Mouse (Mus musculus) embryo, embryonic 11 days (tissue): ENCODE data around the gene Ulk3.

Experiments used
- DNase-seq: peaks from one replicate; pipeline ENCODE4 v3.0.0-alpha.2; 2015

Ulk3 gene

GRCm38 (mm10) chr9:57589224-57590126, at the start of gene Ulk3:
Gene Ulk3 (plus strand): TSS chr9:57589452.
- peak; percentile 86 for DNase-seq

GRCm38 (mm10) chr9:57539550-57539949, 49.7 kb upstream of the Ulk3 start:
- no peak for DNase-seq

- peak; percentile 72 for DNase-seq
These were observed 47.9 kb upstream of the Ulk3 start for GRCm38 (mm10) chr9:57541312-57541711.

- DNase-seq = no peak
These were observed 45.3 kb upstream of the Ulk3 start for GRCm38 (mm10) chr9:57543951-57544350.

GRCm38 (mm10) chr9:57547287-57547686, 42.0 kb upstream of the Ulk3 start:
- DNase-seq = no peak

- no peak for DNase-seq
These were observed 41.4 kb upstream of the Ulk3 start for GRCm38 (mm10) chr9:57547869-57548268.

- no peak for DNase-seq
These were observed 40.1 kb upstream of the Ulk3 start for GRCm38 (mm10) chr9:57549186-57549585.

- DNase-seq = no peak
These were observed 39.0 kb upstream of the Ulk3 start for GRCm38 (mm10) chr9:57550126-57550862.

- DNase-seq = peak; percentile 89
These were observed 36.9 kb upstream of the Ulk3 start, which contains the start of gene Mpi for GRCm38 (mm10) chr9:57552139-57552887. Gene Mpi (minus strand): TSS chr9:57552763.

- no peak for DNase-seq
These were observed 36.1 kb upstream of the Ulk3 start for GRCm38 (mm10) chr9:57553119-57553518.

- DNase-seq = no peak
These were observed 34.5 kb upstream of the Ulk3 start for GRCm38 (mm10) chr9:57554753-57555152.

- DNase-seq = no peak
These were observed 32.0 kb upstream of the Ulk3 start for GRCm38 (mm10) chr9:57557215-57557614.

- DNase-seq = no peak
These were observed 30.6 kb upstream of the Ulk3 start for GRCm38 (mm10) chr9:57558625-57559024.

GRCm38 (mm10) chr9:57559568-57559967, 29.7 kb upstream of the Ulk3 start:
- DNase-seq = no peak

- DNase-seq = no peak
These were observed 29.0 kb upstream of the Ulk3 start for GRCm38 (mm10) chr9:57560263-57560662.

- DNase-seq = peak; percentile 96
These were observed 28.2 kb upstream of the Ulk3 start, which contains the start of gene Scamp2 for GRCm38 (mm10) chr9:57560861-57561710. Gene Scamp2 (plus strand): TSS chr9:57560943.

GRCm38 (mm10) chr9:57561711-57562099, 27.5 kb upstream of the Ulk3 start:
- no peak for DNase-seq

- no peak for DNase-seq
These were observed 26.3 kb upstream of the Ulk3 start for GRCm38 (mm10) chr9:57562896-57563372.

GRCm38 (mm10) chr9:57564609-57565008, 24.6 kb upstream of the Ulk3 start:
- no peak for DNase-seq

GRCm38 (mm10) chr9:57565741-57566221, 23.5 kb upstream of the Ulk3 start:
- DNase-seq = peak; percentile 9

GRCm38 (mm10) chr9:57566846-57567245, 22.4 kb upstream of the Ulk3 start:
- no peak for DNase-seq

- no peak for DNase-seq
These were observed 20.8 kb upstream of the Ulk3 start for GRCm38 (mm10) chr9:57568500-57568899.
